Mouse (Mus musculus): Measurements from ENCODE around the gene Syn3. TPM values are rescaled to one million over a fixed set of nuclear protein-coding genes. Genes with fewer than 3 reads are reported as not detected.

The Syn3 gene
- polyA plus RNA-seq, 1 experiment = 9.5 TPM

DNA sequence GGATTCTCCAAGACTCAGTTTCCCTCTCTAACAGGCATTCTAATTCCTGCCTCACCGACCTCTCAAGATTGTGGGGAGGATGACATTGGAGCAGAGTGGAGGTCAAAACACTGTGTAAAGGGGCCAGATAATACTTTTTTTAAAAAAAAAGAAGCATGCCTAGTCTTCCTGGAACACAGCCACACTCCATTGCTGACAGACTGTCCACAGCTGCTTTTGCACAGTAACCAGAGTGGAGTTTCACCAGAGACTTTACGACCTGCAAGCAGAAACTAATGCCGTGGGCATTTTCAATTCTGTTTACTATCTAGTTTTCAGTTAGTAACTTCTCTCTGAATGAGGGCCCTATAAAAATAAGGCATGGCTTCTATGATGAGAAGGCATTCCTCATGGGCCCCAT is 297.7 kb downstream of the Syn3 start:
- WGBS = 96% methylated on average over 3 of the region's 3 CpGs
- no peak for DNase-seq
- H3K27ac ChIP-seq (ENCODE audit: insufficient read depth, low read length) = no peak overlapping the region
- no peak for TF ChIP-seq POLR2A (IDR thresholded peaks at IDR 0.05; ENCODE audit: borderline replicate concordance, insufficient read depth, low read length)
- TF ChIP-seq CTCF (IDR thresholded peaks at IDR 0.05; ENCODE audit: borderline replicate concordance, insufficient read depth, low read depth, low read length) = no peak
- peaks cover 7% of the 10 kb centered on the region; the same call in 1 of the 2 replicates for H3K4me1 ChIP-seq (ENCODE audit: control insufficient read depth, insufficient read depth, low read length)
- H3K4me3 ChIP-seq (replicated peaks; ENCODE audit: insufficient read depth, low read depth, low read length) = no peak overlapping the region
- H3K27me3 ChIP-seq (ENCODE audit: control insufficient read depth, insufficient read depth, low read length) = no peaks in the 10 kb centered on the region

DNA sequence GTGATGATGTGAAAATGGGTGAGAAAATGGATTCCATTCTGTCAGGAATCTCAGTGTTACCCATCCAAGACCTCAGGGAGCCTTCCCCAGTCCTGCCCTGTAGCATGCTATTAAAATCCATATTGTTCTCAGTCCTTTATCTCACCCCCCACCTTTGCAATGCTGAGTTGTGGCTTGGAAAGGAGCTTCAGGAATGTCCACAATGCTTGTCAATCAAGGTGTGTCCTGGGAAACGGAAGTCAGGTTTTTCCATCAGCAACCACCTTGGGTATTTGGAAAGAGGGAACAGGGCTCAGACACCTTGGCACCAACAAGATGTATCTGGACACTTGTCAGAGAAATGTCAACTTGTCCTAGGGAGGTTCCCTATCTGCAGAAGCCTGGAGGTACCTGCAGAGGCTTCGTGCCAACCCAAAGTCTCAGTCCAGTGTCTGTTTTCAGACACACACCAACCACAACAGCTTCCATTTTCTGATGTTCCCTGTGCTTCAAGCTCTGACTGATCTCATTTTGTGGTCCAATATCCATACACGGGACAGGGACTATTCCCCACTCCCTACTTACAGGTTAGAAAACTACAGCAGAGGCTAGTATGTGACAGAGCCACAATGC is 302.2 kb downstream of the Syn3 start:
- no peaks in the 10 kb centered on the region for H3K4me1 ChIP-seq (ENCODE audit: control insufficient read depth, insufficient read depth, low read length)
- no peak overlapping the region for H3K27ac ChIP-seq (ENCODE audit: insufficient read depth, low read length)
- TF ChIP-seq POLR2A (IDR thresholded peaks at IDR 0.05; ENCODE audit: borderline replicate concordance, insufficient read depth, low read length) (no peak), CTCF (IDR thresholded peaks at IDR 0.05; ENCODE audit: borderline replicate concordance, insufficient read depth, low read depth, low read length) (no peak)
- WGBS = 63% methylated on average over 3 of the region's 3 CpGs
- H3K27me3 ChIP-seq (ENCODE audit: control insufficient read depth, insufficient read depth, low read length) = no peaks in the 10 kb centered on the region
- no peak for DNase-seq
- H3K4me3 ChIP-seq (replicated peaks; ENCODE audit: insufficient read depth, low read depth, low read length) = no peak overlapping the region

DNA sequence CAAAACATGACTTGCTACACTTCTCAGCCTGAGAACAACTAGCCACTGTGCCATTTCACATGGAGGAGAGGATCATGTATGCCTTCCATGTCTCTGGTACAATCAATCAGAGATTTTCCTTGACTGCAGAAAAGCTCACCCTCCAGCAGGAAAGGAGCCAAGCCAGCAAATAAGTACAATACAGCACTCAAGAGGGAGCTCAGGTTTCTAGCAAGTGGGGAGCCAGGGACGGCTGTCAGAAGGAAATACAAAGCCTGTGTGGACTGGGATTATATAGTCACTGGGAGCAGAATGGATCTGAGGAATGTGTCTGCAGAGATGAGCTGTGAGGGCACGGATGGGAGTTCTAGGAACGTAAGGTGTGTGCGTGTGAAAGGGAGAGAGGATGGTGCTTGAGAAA is 304.0 kb downstream of the Syn3 start:
- DNase-seq = no peak
- no peak for TF ChIP-seq CTCF (IDR thresholded peaks at IDR 0.05; ENCODE audit: borderline replicate concordance, insufficient read depth, low read depth, low read length)
- TF ChIP-seq POLR2A (IDR thresholded peaks at IDR 0.05; ENCODE audit: borderline replicate concordance, insufficient read depth, low read length) = no peak
- H3K27ac ChIP-seq (ENCODE audit: insufficient read depth, low read length) = no peak overlapping the region
- WGBS = 86% methylated on average over 4 of the region's 4 CpGs
- no peaks in the 10 kb centered on the region for H3K4me1 ChIP-seq (ENCODE audit: control insufficient read depth, insufficient read depth, low read length)
- H3K27me3 ChIP-seq (ENCODE audit: control insufficient read depth, insufficient read depth, low read length) = no peaks in the 10 kb centered on the region
- H3K4me3 ChIP-seq (replicated peaks; ENCODE audit: insufficient read depth, low read depth, low read length) = no peak overlapping the region

DNA sequence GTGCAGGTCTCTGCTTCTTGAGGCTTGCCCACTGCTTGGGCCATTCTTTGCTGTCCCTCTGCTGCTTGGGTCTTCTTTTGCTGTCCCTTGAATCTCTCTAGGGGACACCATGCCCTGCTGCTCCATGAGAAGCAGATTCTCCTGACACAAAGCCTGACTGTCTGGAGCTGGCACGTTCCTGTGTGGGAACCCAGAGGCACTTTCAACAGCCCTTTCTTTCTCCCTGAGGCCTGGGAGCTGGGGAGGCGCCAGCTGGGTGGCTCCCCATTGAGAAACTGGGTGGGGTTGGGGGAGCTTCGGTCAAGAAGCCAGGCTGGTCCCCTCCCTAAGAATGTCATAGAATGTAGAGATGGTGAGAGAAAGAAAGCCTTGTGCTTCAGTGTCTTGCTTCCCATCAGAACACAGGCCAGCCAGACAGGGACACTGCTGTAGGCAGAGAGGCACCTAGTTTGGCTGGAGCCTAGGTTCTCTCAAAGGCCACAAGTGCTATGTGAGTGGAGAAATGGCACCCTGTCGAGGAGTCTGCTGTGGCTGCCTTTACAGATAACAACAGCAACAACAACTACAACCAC is 304.7 kb downstream of the Syn3 start:
- H3K27me3 ChIP-seq (ENCODE audit: control insufficient read depth, insufficient read depth, low read length) = no peaks in the 10 kb centered on the region
- peak in 1 of 2 experiments; percentile 16 for DNase-seq
- no peaks in the 10 kb centered on the region for H3K4me1 ChIP-seq (ENCODE audit: control insufficient read depth, insufficient read depth, low read length)
- H3K4me3 ChIP-seq (replicated peaks; ENCODE audit: insufficient read depth, low read depth, low read length) = no peak overlapping the region
- H3K27ac ChIP-seq (ENCODE audit: insufficient read depth, low read length) = no peak overlapping the region
- TF ChIP-seq POLR2A (IDR thresholded peaks at IDR 0.05; ENCODE audit: borderline replicate concordance, insufficient read depth, low read length) = no peak
- TF ChIP-seq CTCF (IDR thresholded peaks at IDR 0.05; ENCODE audit: borderline replicate concordance, insufficient read depth, low read depth, low read length) = no peak
- 49% methylated on average over 4 of the region's 4 CpGs for WGBS

DNA sequence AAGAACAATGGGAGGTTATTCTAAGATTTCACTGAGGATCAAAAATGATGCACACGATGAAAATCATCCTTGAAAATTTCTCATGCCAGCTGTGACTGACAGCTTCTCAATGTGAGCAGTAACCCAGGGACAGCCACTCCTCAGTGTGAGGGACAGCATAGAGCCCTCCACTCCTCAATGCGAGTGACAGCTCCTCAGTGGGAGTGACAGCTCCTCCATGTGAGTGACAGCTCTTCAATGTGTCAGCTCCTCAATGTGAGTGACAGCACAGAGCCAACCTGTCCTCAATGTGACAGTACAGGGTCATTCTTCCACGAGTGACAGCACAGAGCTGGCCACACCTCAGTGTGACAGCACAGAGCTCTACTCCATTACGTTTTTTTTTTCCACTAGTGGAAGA is 310.1 kb downstream of the Syn3 start:
- Histone ChIP-seq H3K4me1 (ENCODE audit: control insufficient read depth, insufficient read depth, low read length) (no peaks in the 10 kb centered on the region), H3K4me3 (replicated peaks; ENCODE audit: insufficient read depth, low read depth, low read length) (no peak overlapping the region), H3K27ac (ENCODE audit: insufficient read depth, low read length) (no peak overlapping the region), H3K27me3 (ENCODE audit: control insufficient read depth, insufficient read depth, low read length) (no peaks in the 10 kb centered on the region)
- WGBS = 61% methylated on average over 4 of the region's 4 CpGs
- no peak for TF ChIP-seq POLR2A (IDR thresholded peaks at IDR 0.05; ENCODE audit: borderline replicate concordance, insufficient read depth, low read length)
- no peak for TF ChIP-seq CTCF (IDR thresholded peaks at IDR 0.05; ENCODE audit: borderline replicate concordance, insufficient read depth, low read depth, low read length)
- no peak for DNase-seq

DNA sequence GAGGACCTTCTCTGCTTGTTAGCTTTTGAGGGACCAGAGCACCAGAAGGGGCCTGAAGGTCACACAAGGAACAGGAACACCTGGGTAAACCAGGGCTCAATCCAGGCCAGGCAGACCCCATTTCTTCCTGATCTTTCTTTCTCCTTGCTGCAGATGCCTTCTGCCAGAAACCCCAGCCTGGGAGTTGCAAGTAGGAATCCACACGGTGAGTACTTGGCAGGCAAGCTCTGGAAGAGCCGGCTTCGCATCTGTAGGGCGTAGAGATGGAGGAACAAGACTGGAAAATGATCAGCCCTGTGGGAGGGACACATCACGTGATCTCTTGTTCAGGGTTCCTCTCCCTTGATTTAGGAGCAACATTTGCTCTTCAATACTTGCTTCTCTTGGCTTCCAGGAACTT is 310.8 kb downstream of the Syn3 start:
- no peak for DNase-seq
- WGBS = 58% methylated on average over 5 of the region's 5 CpGs
- no peak overlapping the region for H3K27ac ChIP-seq (ENCODE audit: insufficient read depth, low read length)
- no peak overlapping the region for H3K4me3 ChIP-seq (replicated peaks; ENCODE audit: insufficient read depth, low read depth, low read length)
- H3K4me1 ChIP-seq (ENCODE audit: control insufficient read depth, insufficient read depth, low read length) = no peaks in the 10 kb centered on the region
- H3K27me3 ChIP-seq (ENCODE audit: control insufficient read depth, insufficient read depth, low read length) = no peaks in the 10 kb centered on the region
- no peak for TF ChIP-seq CTCF (IDR thresholded peaks at IDR 0.05; ENCODE audit: borderline replicate concordance, insufficient read depth, low read depth, low read length)
- no peak for TF ChIP-seq POLR2A (IDR thresholded peaks at IDR 0.05; ENCODE audit: borderline replicate concordance, insufficient read depth, low read length)

DNA sequence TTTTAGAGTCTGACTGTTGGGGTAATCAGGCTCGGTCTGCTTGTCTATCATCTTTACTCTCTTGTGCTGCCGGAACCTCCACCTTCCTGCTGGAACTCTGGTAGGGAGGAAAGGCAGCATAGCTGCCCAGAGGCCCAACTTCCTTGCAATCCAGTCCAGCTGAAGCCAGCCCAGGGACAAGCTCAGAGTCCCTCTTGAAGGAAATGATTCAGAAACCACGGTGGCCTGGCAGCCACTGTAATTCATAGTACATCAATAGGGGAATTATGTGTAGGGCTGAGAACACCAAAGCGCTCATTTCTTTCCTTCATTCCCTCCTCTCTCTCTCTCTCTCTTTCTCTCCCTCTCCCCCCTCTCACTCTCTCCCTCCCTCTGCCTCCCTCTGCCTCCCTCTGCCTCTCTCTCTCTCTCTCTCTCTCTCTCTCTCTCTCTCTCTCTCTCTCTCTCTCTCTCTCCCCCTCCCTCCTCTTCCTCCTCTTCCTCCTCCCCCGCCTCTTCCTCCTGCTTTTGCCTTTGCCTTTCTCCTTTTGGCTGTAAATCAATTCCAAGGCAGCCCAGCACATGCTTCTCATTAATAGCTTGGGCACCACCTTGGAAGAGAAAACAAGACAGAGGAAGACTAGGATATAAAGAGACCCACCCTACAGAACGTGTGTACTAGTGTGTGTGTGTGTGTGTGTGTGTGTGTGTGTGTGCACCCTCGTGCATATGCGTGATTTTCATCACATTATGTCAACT is 315.4 kb downstream of the Syn3 start:
- H3K4me3 ChIP-seq (replicated peaks; ENCODE audit: insufficient read depth, low read depth, low read length) = no peak overlapping the region
- no peak for DNase-seq
- WGBS = 79% methylated on average over 8 of the region's 8 CpGs

More for the DNA sequence above, 315.4 kb downstream of the Syn3 start:
- Histone ChIP-seq H3K27me3 (ENCODE audit: control insufficient read depth, insufficient read depth, low read length) (no peaks in the 10 kb centered on the region), H3K4me1 (ENCODE audit: control insufficient read depth, insufficient read depth, low read length) (no peaks in the 10 kb centered on the region), H3K27ac (ENCODE audit: insufficient read depth, low read length) (no peak overlapping the region)
- TF ChIP-seq CTCF (IDR thresholded peaks at IDR 0.05; ENCODE audit: borderline replicate concordance, insufficient read depth, low read depth, low read length) (no peak), POLR2A (IDR thresholded peaks at IDR 0.05; ENCODE audit: borderline replicate concordance, insufficient read depth, low read length) (no peak)
